Mouse (Mus musculus) brain, embryonic 14.5 days (tissue): ENCODE data around the gene Mcam. TPM values are rescaled to one million over a fixed set of nuclear protein-coding genes. Genes with fewer than 3 reads are reported as not detected.

Source experiments
- DNase-seq: peaks from one replicate; pipeline ENCODE4 v3.0.0-alpha.2; 2011; ENCODE audit warnings: low read depth
- CTCF ChIP-seq: fragments of 200-500 bp; IDR thresholded peaks from 2 replicates; pipeline ENCODE4 v1.5.1; 2012; ENCODE audit warnings: inconsistent platforms, mild to moderate bottlenecking, moderate library complexity, borderline replicate concordance; ENCODE audit not compliant: insufficient read depth, insufficient read length; ENCODE audit errors: extremely low read depth
- POLR2A ChIP-seq: fragments of 200-500 bp; IDR thresholded peaks from 2 replicates; pipeline ENCODE4 v1.6.1; 2012; ENCODE audit warnings: mild to moderate bottlenecking, inconsistent platforms, borderline replicate concordance; ENCODE audit not compliant: poor library complexity, insufficient read depth, insufficient read length, severe bottlenecking; ENCODE audit errors: extremely low read depth
- polyA plus RNA-seq: library from polyadenylated mRNA; depleted of rRNA; stranded (reverse); fragments of >200 nt; gene quantifications from 2 replicates; pipeline ENCODE4 v1.2.3, GENCODE M21; 2012; rRNA removed

The Mcam gene
- polyA plus RNA-seq, 1 experiment: 28.5 TPM

GRCm38 (mm10) chr9:44168931-44169330, 34.7 kb downstream of the Mcam start:
- TF ChIP-seq CTCF (no peak), POLR2A (no peak)

GRCm38 (mm10) chr9:44170691-44171151, 36.5 kb downstream of the Mcam start:
- no peak for DNase-seq
- TF ChIP-seq CTCF (no peak), POLR2A (no peak)

More at GRCm38 (mm10) chr9:44168931-44169330, 34.7 kb downstream of the Mcam start:
- no peak for DNase-seq

GRCm38 (mm10) chr9:44175556-44175955, 41.3 kb downstream of the Mcam start:
- no peak for TF ChIP-seq POLR2A

GRCm38 (mm10) chr9:44175957-44176356, 41.7 kb downstream of the Mcam start:
- TF ChIP-seq POLR2A (no peak), CTCF (no peak)
- DNase-seq: no peak

More at GRCm38 (mm10) chr9:44175556-44175955, 41.3 kb downstream of the Mcam start:
- DNase-seq: no peak

- DNase-seq: no peak
- no peak for TF ChIP-seq CTCF
- no peak for TF ChIP-seq POLR2A
Measured at GRCm38 (mm10) chr9:44177405-44177804, 43.1 kb downstream of the Mcam start.

GRCm38 (mm10) chr9:44178389-44178788, 44.1 kb downstream of the Mcam start:
- peak; percentile 28; the same call in 1 of the 2 replicates for TF ChIP-seq CTCF
- no peak for TF ChIP-seq POLR2A
- DNase-seq: peak; percentile 17

GRCm38 (mm10) chr9:44178811-44179210, 44.5 kb downstream of the Mcam start:
- no peak for DNase-seq
- TF ChIP-seq POLR2A (no peak), CTCF (no peak)

GRCm38 (mm10) chr9:44181537-44181936, 47.3 kb downstream of the Mcam start:
- TF ChIP-seq CTCF (no peak), POLR2A (no peak)
- no peak for DNase-seq

GRCm38 (mm10) chr9:44182260-44182659, 48.0 kb downstream of the Mcam start:
- DNase-seq: peak; percentile 23

GRCm38 (mm10) chr9:44188223-44188622, 54.0 kb downstream of the Mcam start:
- peak; percentile 84 for DNase-seq
- no peak for TF ChIP-seq CTCF
- no peak for TF ChIP-seq POLR2A

More at GRCm38 (mm10) chr9:44182260-44182659, 48.0 kb downstream of the Mcam start:
- no peak for TF ChIP-seq POLR2A

GRCm38 (mm10) chr9:44191166-44191565, 56.9 kb downstream of the Mcam start:
- DNase-seq: no peak
- TF ChIP-seq POLR2A: no peak
- TF ChIP-seq CTCF: no peak

- no peak for DNase-seq
- TF ChIP-seq POLR2A: no peak
Measured at GRCm38 (mm10) chr9:44192312-44192711, 58.0 kb downstream of the Mcam start.

Other genes with a start within 250 kb of the Mcam start
- gene Thy1, start 91.1 kb upstream of the Mcam start, polyA plus RNA-seq: 11.6 and 13.1 TPM in 2 replicates
- 2.0 and 4.0 TPM in 2 replicates for gene Usp2, start 67.4 kb upstream of the Mcam start, polyA plus RNA-seq
- 1.8 and 3.8 TPM in 2 replicates for gene Mfrp, start 32.7 kb upstream of the Mcam start, polyA plus RNA-seq
- gene C1qtnf5, start 27.2 kb upstream of the Mcam start, polyA plus RNA-seq: 5.2 and 6.8 TPM in 2 replicates
- gene Gm49380, start 21.0 kb upstream of the Mcam start, polyA plus RNA-seq: 0.06 and 0.29 TPM in 2 replicates
- gene Rnf26, start 21.0 kb upstream of the Mcam start, polyA plus RNA-seq: 31.4 and 34.7 TPM in 2 replicates
- 24.5 and 30.7 TPM in 2 replicates for gene Cbl, start 99.6 kb downstream of the Mcam start, polyA plus RNA-seq
- gene Ccdc153, start 106.2 kb downstream of the Mcam start, polyA plus RNA-seq: 0.15 TPM in 1 of 2 replicates, not detected in the other
- 0.57 and 0.78 TPM in 2 replicates for gene Pdzd3, start 117.0 kb downstream of the Mcam start, polyA plus RNA-seq
- gene Nlrx1, start 134.1 kb downstream of the Mcam start, polyA plus RNA-seq: 4.0 and 4.5 TPM in 2 replicates
- gene Abcg4, start 154.1 kb downstream of the Mcam start, polyA plus RNA-seq: 72.9 and 77.1 TPM in 2 replicates
- 44.2 and 47.6 TPM in 2 replicates for gene Hinfp, start 171.2 kb downstream of the Mcam start, polyA plus RNA-seq
- gene C2cd2l, start 185.8 kb downstream of the Mcam start, polyA plus RNA-seq: 58.5 and 62.1 TPM in 2 replicates
- 47.2 and 54.4 TPM in 2 replicates for gene Dpagt1, start 191.6 kb downstream of the Mcam start, polyA plus RNA-seq
- gene H2afx, start 200.2 kb downstream of the Mcam start, polyA plus RNA-seq: 223 and 342 TPM in 2 replicates
- 40.9 and 48.9 TPM in 2 replicates for gene Hmbs, start 209.8 kb downstream of the Mcam start, polyA plus RNA-seq
- 33.7 and 40.9 TPM in 2 replicates for gene Vps11, start 227.2 kb downstream of the Mcam start, polyA plus RNA-seq
- 50.3 and 57.4 TPM in 2 replicates for gene Hyou1, start 245.0 kb downstream of the Mcam start, polyA plus RNA-seq